Mouse (Mus musculus): ENCODE measurements at regions not wholly inside any gene's neighbourhood (a gene's known extent, or its start where the extent isn't known, plus 50 kb on each side); places are given as distances from the start of the nearest gene placed in this dataset.

- Histone ChIP-seq H3K27ac (ENCODE audit: control insufficient read depth, insufficient read depth, low read depth, low read length, poor library complexity) (no peak overlapping the region), H3K4me3 (replicated peaks; ENCODE audit: control insufficient read depth, low read depth, low read length) (no peak overlapping the region), H3K4me1 (ENCODE audit: control insufficient read depth, insufficient read depth, low read length) (peaks cover 1% of the 10 kb centered on the region; the same call in 1 of the 2 replicates)
- no peak for TF ChIP-seq POLR2A (IDR thresholded peaks at IDR 0.05; ENCODE audit: borderline replicate concordance, control insufficient read depth, low read depth, low read length)
- no peak for TF ChIP-seq CTCF (IDR thresholded peaks at IDR 0.05; ENCODE audit: control insufficient read depth, insufficient read depth, low read length)
- WGBS = 3% methylated on average over 14 of the region's 14 CpGs
Measured at GRCm38 (mm10) chr6:51177701-51178060, 254.8 kb upstream of the Nfe2l3 start.

DNA sequence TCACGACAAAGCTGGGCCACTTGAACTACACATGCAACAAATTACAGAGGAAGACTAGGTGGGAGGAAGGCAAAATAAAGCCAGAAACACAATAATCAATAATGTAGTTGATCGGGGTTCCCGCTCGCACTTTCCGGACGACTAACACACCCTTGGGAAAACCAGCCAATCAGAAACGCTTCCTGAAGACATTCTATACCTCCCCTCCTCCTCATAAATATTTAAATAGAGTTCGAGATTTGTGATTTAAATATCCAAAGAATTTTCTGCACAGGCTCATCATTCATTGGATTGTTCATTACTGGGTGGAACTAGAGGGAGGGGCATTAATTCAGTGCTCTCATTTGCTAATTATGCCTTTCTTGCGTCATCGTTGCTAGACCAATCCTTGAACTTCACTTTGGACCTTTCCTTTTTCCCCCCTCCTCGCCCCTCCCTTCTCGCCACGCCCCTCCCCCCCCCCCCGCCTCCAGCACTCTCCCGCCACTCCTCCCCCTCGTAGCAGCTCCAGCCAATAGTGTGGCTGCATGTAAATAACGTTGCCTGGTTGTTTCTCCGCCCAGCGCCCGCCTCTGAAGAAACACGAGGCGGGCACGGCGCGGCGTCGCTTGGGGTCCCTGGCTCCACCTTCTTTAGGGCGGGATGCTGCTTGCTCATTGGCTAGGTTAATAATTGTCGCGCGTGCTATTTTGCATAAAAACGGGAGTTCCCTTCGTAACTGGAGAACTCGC, 254.2 kb upstream of the Nfe2l3 start:
- WGBS = under 1% methylated on average over 31 of the region's 34 CpGs
- H3K4me3 ChIP-seq (replicated peaks; ENCODE audit: control insufficient read depth, low read depth, low read length) = no peak overlapping the region
- H3K27ac ChIP-seq (ENCODE audit: control insufficient read depth, insufficient read depth, low read depth, low read length, poor library complexity) = no peak overlapping the region

GRCm38 (mm10) chr6:51178799-51179398, 253.6 kb upstream of the Nfe2l3 start:
- 3% methylated on average over 17 of the region's 17 CpGs for WGBS
- Histone ChIP-seq H3K4me1 (ENCODE audit: control insufficient read depth, insufficient read depth, low read length) (no peaks in the 10 kb centered on the region), H3K27ac (ENCODE audit: control insufficient read depth, insufficient read depth, low read depth, low read length, poor library complexity) (no peak overlapping the region), H3K4me3 (replicated peaks; ENCODE audit: control insufficient read depth, low read depth, low read length) (no peak overlapping the region)
- TF ChIP-seq CTCF (IDR thresholded peaks at IDR 0.05; ENCODE audit: control insufficient read depth, insufficient read depth, low read length) (no peak), POLR2A (IDR thresholded peaks at IDR 0.05; ENCODE audit: borderline replicate concordance, control insufficient read depth, low read depth, low read length) (no peak)

More for the DNA sequence above, 254.2 kb upstream of the Nfe2l3 start:
- TF ChIP-seq POLR2A (IDR thresholded peaks at IDR 0.05; ENCODE audit: borderline replicate concordance, control insufficient read depth, low read depth, low read length) (no peak), CTCF (IDR thresholded peaks at IDR 0.05; ENCODE audit: control insufficient read depth, insufficient read depth, low read length) (no peak)
- no peaks in the 10 kb centered on the region for H3K4me1 ChIP-seq (ENCODE audit: control insufficient read depth, insufficient read depth, low read length)

DNA sequence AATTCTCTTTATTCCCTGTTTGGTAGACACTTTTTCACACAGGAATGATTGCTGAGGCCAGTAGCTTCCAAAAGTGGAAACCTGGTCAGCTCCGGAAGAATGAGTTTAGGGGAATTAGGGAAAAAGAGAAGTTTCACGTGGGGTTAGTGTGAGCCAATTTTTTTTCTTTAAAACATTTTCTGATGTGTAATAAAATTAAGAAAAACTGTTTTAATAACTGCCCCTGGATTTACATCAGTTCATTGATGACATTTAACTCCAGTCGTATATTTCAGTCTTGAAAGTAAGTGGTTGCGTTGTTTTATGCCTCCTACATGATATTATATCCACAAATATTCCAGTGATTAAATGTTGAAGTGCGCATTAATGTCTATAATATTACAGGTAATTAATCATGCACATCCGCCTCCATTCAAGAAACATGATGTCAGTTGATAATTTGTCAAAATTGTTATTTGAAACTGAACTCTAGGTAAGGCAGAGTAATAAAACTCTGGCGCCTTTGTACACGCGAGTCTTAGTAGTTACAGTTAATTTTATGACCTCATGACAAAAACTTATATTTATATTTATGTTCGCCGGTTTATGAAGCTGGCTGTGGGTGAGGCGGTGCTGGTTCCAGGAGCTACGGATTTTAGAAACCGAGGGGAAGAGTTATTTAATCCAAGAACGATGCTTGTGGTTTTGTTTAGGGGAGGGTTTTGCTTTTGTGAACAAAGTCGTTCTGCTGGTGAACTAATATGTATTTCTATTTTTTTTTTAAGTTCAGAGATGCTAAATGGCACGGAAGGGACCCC, 252.5 kb upstream of the Nfe2l3 start:
- Histone ChIP-seq H3K27ac (ENCODE audit: control insufficient read depth, insufficient read depth, low read depth, low read length, poor library complexity) (no peak overlapping the region), H3K4me1 (ENCODE audit: control insufficient read depth, insufficient read depth, low read length) (no peaks in the 10 kb centered on the region), H3K4me3 (replicated peaks; ENCODE audit: control insufficient read depth, low read depth, low read length) (no peak overlapping the region)
- TF ChIP-seq CTCF (IDR thresholded peaks at IDR 0.05; ENCODE audit: control insufficient read depth, insufficient read depth, low read length) (no peak), POLR2A (IDR thresholded peaks at IDR 0.05; ENCODE audit: borderline replicate concordance, control insufficient read depth, low read depth, low read length) (no peak)
- WGBS = 11% methylated on average over 17 of the region's 17 CpGs

DNA sequence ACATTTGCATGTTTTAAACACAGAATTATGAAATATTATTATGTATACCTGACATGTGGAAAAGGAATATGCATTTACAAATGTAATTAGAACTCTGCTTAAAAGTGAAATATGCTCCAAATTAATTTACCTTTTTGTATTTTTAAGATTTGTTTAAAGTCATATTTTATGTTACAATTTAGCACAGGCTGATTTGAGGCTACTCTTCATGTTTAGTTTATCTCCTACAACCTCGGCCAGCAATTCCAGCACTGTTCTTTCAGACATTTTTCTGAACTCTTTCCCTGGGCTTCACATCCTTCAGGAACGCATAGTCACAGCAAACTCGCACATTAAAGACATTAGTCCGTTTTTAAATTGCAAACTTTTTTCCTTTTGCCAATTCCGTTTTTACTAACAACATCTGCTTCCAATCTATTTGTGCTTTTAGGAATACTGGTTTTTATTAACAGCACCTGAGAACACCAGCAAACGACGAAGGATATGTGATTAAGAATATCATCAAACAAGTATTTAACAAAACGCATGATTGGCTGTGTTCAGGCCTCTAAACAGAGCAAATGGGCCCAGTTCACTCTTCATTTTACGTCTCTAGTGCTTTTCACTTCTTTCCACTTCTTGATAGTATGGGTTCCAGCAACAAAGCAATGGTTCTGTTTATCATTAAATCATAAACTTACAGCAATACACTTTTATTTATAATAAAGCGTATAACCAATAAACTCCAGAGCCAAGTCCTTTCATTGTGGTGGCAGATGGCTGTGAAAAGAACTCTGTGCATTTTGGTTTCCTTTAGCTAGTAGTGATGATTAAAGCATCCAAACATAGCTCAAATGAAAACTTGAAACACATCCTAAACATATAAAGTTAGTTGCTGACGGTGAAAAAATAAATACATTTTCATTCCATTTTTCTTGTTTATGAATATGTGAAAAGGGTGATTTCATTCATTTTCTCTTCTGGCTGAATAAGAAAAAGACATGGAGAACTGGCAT, 251.3 kb upstream of the Nfe2l3 start:
- no peak for TF ChIP-seq CTCF (IDR thresholded peaks at IDR 0.05; ENCODE audit: control insufficient read depth, insufficient read depth, low read length)
- no peak for TF ChIP-seq POLR2A (IDR thresholded peaks at IDR 0.05; ENCODE audit: borderline replicate concordance, control insufficient read depth, low read depth, low read length)
- Histone ChIP-seq H3K27ac (ENCODE audit: control insufficient read depth, insufficient read depth, low read depth, low read length, poor library complexity) (no peak overlapping the region), H3K4me1 (ENCODE audit: control insufficient read depth, insufficient read depth, low read length) (no peaks in the 10 kb centered on the region), H3K4me3 (replicated peaks; ENCODE audit: control insufficient read depth, low read depth, low read length) (no peak overlapping the region)
- 16% methylated on average over 11 of the region's 11 CpGs for WGBS

- Histone ChIP-seq H3K4me3 (replicated peaks; ENCODE audit: control insufficient read depth, low read depth, low read length) (no peak overlapping the region), H3K4me1 (ENCODE audit: control insufficient read depth, insufficient read depth, low read length) (no peaks in the 10 kb centered on the region), H3K27ac (ENCODE audit: control insufficient read depth, insufficient read depth, low read depth, low read length, poor library complexity) (no peak overlapping the region)
- 25% methylated on average over 10 of the region's 10 CpGs for WGBS
- TF ChIP-seq CTCF (IDR thresholded peaks at IDR 0.05; ENCODE audit: control insufficient read depth, insufficient read depth, low read length) (no peak), POLR2A (IDR thresholded peaks at IDR 0.05; ENCODE audit: borderline replicate concordance, control insufficient read depth, low read depth, low read length) (no peak)
Measured at GRCm38 (mm10) chr6:51181905-51182304, 250.6 kb upstream of the Nfe2l3 start.

GRCm38 (mm10) chr6:51182771-51183284, 249.6 kb upstream of the Nfe2l3 start:
- Histone ChIP-seq H3K4me1 (ENCODE audit: control insufficient read depth, insufficient read depth, low read length) (no peaks in the 10 kb centered on the region), H3K27ac (ENCODE audit: control insufficient read depth, insufficient read depth, low read depth, low read length, poor library complexity) (no peak overlapping the region), H3K4me3 (replicated peaks; ENCODE audit: control insufficient read depth, low read depth, low read length) (no peak overlapping the region)
- TF ChIP-seq CTCF (IDR thresholded peaks at IDR 0.05; ENCODE audit: control insufficient read depth, insufficient read depth, low read length) (no peak), POLR2A (IDR thresholded peaks at IDR 0.05; ENCODE audit: borderline replicate concordance, control insufficient read depth, low read depth, low read length) (no peak)
- WGBS = 17% methylated on average over 5 of the region's 5 CpGs

Data from bone marrow, adult 2 months (tissue).